Mouse (Mus musculus): Measurements from ENCODE around the gene Srsf11. TPM values are rescaled to one million over a fixed set of nuclear protein-coding genes. Genes with fewer than 3 reads are reported as not detected.

Gene Srsf11
- polyA plus RNA-seq, 1 experiment from 2014 or later, result 242 TPM

GRCm38 (mm10) chr3:158061811-158062523, 25.5 kb upstream of the Srsf11 start:
- Histone ChIP-seq H3K27ac (ENCODE audit: low read depth, low read length) (no peak overlapping the region), H3K4me3 (ENCODE audit: low read depth, low read length) (no peak overlapping the region), H3K9me3 (ENCODE audit: control insufficient read depth, low read length) (no peaks in the 10 kb centered on the region), H3K4me2 (no peak overlapping the region), H3K27me3 (replicated peaks; ENCODE audit: control insufficient read depth, insufficient read depth, low read length) (no peaks in the 10 kb centered on the region), H3K4me1 (replicated peaks; ENCODE audit: control insufficient read depth, insufficient read depth, low read length) (no peaks in the 10 kb centered on the region), H3K36me3 (ENCODE audit: control insufficient read depth, insufficient read depth, low read length) (peaks cover 20% of the 10 kb centered on the region; the same call in 1 of the 2 replicates), H3K9ac (ENCODE audit: low read depth, low read length) (no peak overlapping the region)
- DNase-seq (ENCODE audit: low spot score), result no peak
- WGBS, result 81% methylated on average over 5 of the region's 5 CpGs
- ATAC-seq (replicated peaks; ENCODE audit: low FRiP score), result peak; percentile 85

- Histone ChIP-seq H3K4me2 (no peak overlapping the region), H3K9me3 (ENCODE audit: control insufficient read depth, low read length) (no peaks in the 10 kb centered on the region), H3K36me3 (ENCODE audit: control insufficient read depth, insufficient read depth, low read length) (peaks cover 27% of the 10 kb centered on the region), H3K4me3 (ENCODE audit: low read depth, low read length) (no peak overlapping the region), H3K9ac (ENCODE audit: low read depth, low read length) (no peak overlapping the region), H3K27ac (ENCODE audit: low read depth, low read length) (no peak overlapping the region), H3K27me3 (replicated peaks; ENCODE audit: control insufficient read depth, insufficient read depth, low read length) (no peaks in the 10 kb centered on the region), H3K4me1 (replicated peaks; ENCODE audit: control insufficient read depth, insufficient read depth, low read length) (no peaks in the 10 kb centered on the region)
- DNase-seq (ENCODE audit: low spot score) (no peak), ATAC-seq (replicated peaks; ENCODE audit: low FRiP score) (no peak)
- 80% methylated on average over 2 of the region's 2 CpGs for WGBS
Observed at GRCm38 (mm10) chr3:158060621-158061291, 24.3 kb upstream of the Srsf11 start.

- Histone ChIP-seq H3K27me3 (replicated peaks; ENCODE audit: control insufficient read depth, insufficient read depth, low read length) (no peaks in the 10 kb centered on the region), H3K9me3 (ENCODE audit: control insufficient read depth, low read length) (no peaks in the 10 kb centered on the region), H3K4me3 (ENCODE audit: low read depth, low read length) (no peak overlapping the region), H3K27ac (ENCODE audit: low read depth, low read length) (no peak overlapping the region), H3K4me1 (replicated peaks; ENCODE audit: control insufficient read depth, insufficient read depth, low read length) (no peaks in the 10 kb centered on the region), H3K9ac (ENCODE audit: low read depth, low read length) (no peak overlapping the region), H3K4me2 (no peak overlapping the region), H3K36me3 (ENCODE audit: control insufficient read depth, insufficient read depth, low read length) (peaks cover 2% of the 10 kb centered on the region; the same call in 1 of the 2 replicates)
- 85% methylated on average over 2 of the region's 2 CpGs for WGBS
- ATAC-seq (replicated peaks; ENCODE audit: low FRiP score) (no peak), DNase-seq (ENCODE audit: low spot score) (no peak)
Observed at GRCm38 (mm10) chr3:158049508-158049907, 13.1 kb upstream of the Srsf11 start.

- H3K9me3 ChIP-seq (ENCODE audit: control insufficient read depth, low read length), result no peaks in the 10 kb centered on the region
- ATAC-seq (replicated peaks; ENCODE audit: low FRiP score) (no peak), DNase-seq (ENCODE audit: low spot score) (no peak)
- H3K27ac ChIP-seq (ENCODE audit: low read depth, low read length), result no peak overlapping the region
- peaks cover 8% of the 10 kb centered on the region; the same call in 1 of the 2 replicates for H3K4me1 ChIP-seq (replicated peaks; ENCODE audit: control insufficient read depth, insufficient read depth, low read length)
- H3K27me3 ChIP-seq (replicated peaks; ENCODE audit: control insufficient read depth, insufficient read depth, low read length), result no peaks in the 10 kb centered on the region
- H3K9ac ChIP-seq (ENCODE audit: low read depth, low read length), result no peak overlapping the region
- WGBS, result 89% methylated on average over 2 of the region's 2 CpGs
- no peak overlapping the region for H3K4me2 ChIP-seq
- no peak overlapping the region for H3K4me3 ChIP-seq (ENCODE audit: low read depth, low read length)
- H3K36me3 ChIP-seq (ENCODE audit: control insufficient read depth, insufficient read depth, low read length), result no peaks in the 10 kb centered on the region; the same call in 1 of the 2 replicates
Observed at GRCm38 (mm10) chr3:158040755-158041154, 4.3 kb upstream of the Srsf11 start.

GRCm38 (mm10) chr3:158038106-158038505, 1.7 kb upstream of the Srsf11 start:
- ATAC-seq (replicated peaks; ENCODE audit: low FRiP score), result no peak
- no peak for DNase-seq (ENCODE audit: low spot score)
- no peaks in the 10 kb centered on the region for H3K36me3 ChIP-seq (ENCODE audit: control insufficient read depth, insufficient read depth, low read length)
- no peak overlapping the region for H3K4me3 ChIP-seq (ENCODE audit: low read depth, low read length)
- 80% methylated on average over 3 of the region's 3 CpGs for WGBS
- H3K27ac ChIP-seq (ENCODE audit: low read depth, low read length), result no peak overlapping the region
- H3K9ac ChIP-seq (ENCODE audit: low read depth, low read length), result no peak overlapping the region
- no peaks in the 10 kb centered on the region for H3K9me3 ChIP-seq (ENCODE audit: control insufficient read depth, low read length)
- peak overlapping the region; percentile 74 for H3K4me2 ChIP-seq
- H3K27me3 ChIP-seq (replicated peaks; ENCODE audit: control insufficient read depth, insufficient read depth, low read length), result no peaks in the 10 kb centered on the region
- peaks cover 14% of the 10 kb centered on the region; the same call in 1 of the 2 replicates for H3K4me1 ChIP-seq (replicated peaks; ENCODE audit: control insufficient read depth, insufficient read depth, low read length)

GRCm38 (mm10) chr3:158035866-158036265, 573 bp downstream of the Srsf11 start:
- H3K4me2 ChIP-seq, result peak overlapping the region; percentile 85
- no peaks in the 10 kb centered on the region for H3K9me3 ChIP-seq (ENCODE audit: control insufficient read depth, low read length)
- peak overlapping the region; percentile 91 for H3K27ac ChIP-seq (ENCODE audit: low read depth, low read length)
- under 1% methylated on average over 11 of the region's 11 CpGs for WGBS
- peak overlapping the region; percentile 95 for H3K9ac ChIP-seq (ENCODE audit: low read depth, low read length)
- ATAC-seq (replicated peaks; ENCODE audit: low FRiP score), result no peak
- peaks cover 16% of the 10 kb centered on the region; the same call in 1 of the 2 replicates for H3K4me1 ChIP-seq (replicated peaks; ENCODE audit: control insufficient read depth, insufficient read depth, low read length)
- H3K36me3 ChIP-seq (ENCODE audit: control insufficient read depth, insufficient read depth, low read length), result no peaks in the 10 kb centered on the region
- H3K27me3 ChIP-seq (replicated peaks; ENCODE audit: control insufficient read depth, insufficient read depth, low read length), result no peaks in the 10 kb centered on the region
- no peak for DNase-seq (ENCODE audit: low spot score)
- H3K4me3 ChIP-seq (ENCODE audit: low read depth, low read length), result peak overlapping the region; percentile 90

- peak overlapping the region; percentile 90 for H3K4me3 ChIP-seq (ENCODE audit: low read depth, low read length)
- H3K36me3 ChIP-seq (ENCODE audit: control insufficient read depth, insufficient read depth, low read length), result peaks cover 2% of the 10 kb centered on the region; the same call in 1 of the 2 replicates
- peak overlapping the region; percentile 97 for H3K9ac ChIP-seq (ENCODE audit: low read depth, low read length)
- ATAC-seq (replicated peaks; ENCODE audit: low FRiP score) (no peak), DNase-seq (ENCODE audit: low spot score) (no peak)
- 8% methylated on average over 4 of the region's 4 CpGs for WGBS
- H3K4me2 ChIP-seq, result peak overlapping the region; percentile 91
- H3K27me3 ChIP-seq (replicated peaks; ENCODE audit: control insufficient read depth, insufficient read depth, low read length), result no peaks in the 10 kb centered on the region
- H3K4me1 ChIP-seq (replicated peaks; ENCODE audit: control insufficient read depth, insufficient read depth, low read length), result peaks cover 17% of the 10 kb centered on the region
- no peaks in the 10 kb centered on the region for H3K9me3 ChIP-seq (ENCODE audit: control insufficient read depth, low read length)
- peak overlapping the region; percentile 100 for H3K27ac ChIP-seq (ENCODE audit: low read depth, low read length)
Observed at GRCm38 (mm10) chr3:158032106-158032505, 4.3 kb downstream of the Srsf11 start.

GRCm38 (mm10) chr3:158031371-158031925, 5.0 kb downstream of the Srsf11 start:
- H3K4me2 ChIP-seq, result peak overlapping the region; percentile 91
- WGBS, result under 1% methylated on average over 61 of the region's 61 CpGs
- peak overlapping the region; percentile 100 for H3K27ac ChIP-seq (ENCODE audit: low read depth, low read length)
- H3K4me3 ChIP-seq (ENCODE audit: low read depth, low read length), result peak overlapping the region; percentile 90
- peak overlapping the region; percentile 97 for H3K9ac ChIP-seq (ENCODE audit: low read depth, low read length)
- H3K9me3 ChIP-seq (ENCODE audit: control insufficient read depth, low read length), result no peaks in the 10 kb centered on the region
- peaks cover 4% of the 10 kb centered on the region; the same call in 1 of the 2 replicates for H3K36me3 ChIP-seq (ENCODE audit: control insufficient read depth, insufficient read depth, low read length)
- DNase-seq (ENCODE audit: low spot score), result peak; percentile 91
- H3K27me3 ChIP-seq (replicated peaks; ENCODE audit: control insufficient read depth, insufficient read depth, low read length), result no peaks in the 10 kb centered on the region
- H3K4me1 ChIP-seq (replicated peaks; ENCODE audit: control insufficient read depth, insufficient read depth, low read length), result peaks cover 17% of the 10 kb centered on the region
- peak; percentile 88 for ATAC-seq (replicated peaks; ENCODE audit: low FRiP score)
